Mouse (Mus musculus) skeletal muscle tissue, adult 2 months (tissue): ENCODE data around the gene Lrch1.

Source experiments
- DNase-seq: peaks from one replicate; pipeline ENCODE4 v3.0.0-alpha.2; 2012; ENCODE audit warnings: low read depth, low spot score

Lrch1 gene

GRCm38 (mm10) chr14:74893085-74893648 is 54.5 kb downstream of the Lrch1 start:
- no peak for DNase-seq

GRCm38 (mm10) chr14:74889304-74889703 is 58.4 kb downstream of the Lrch1 start:
- no peak for DNase-seq

- DNase-seq: no peak
These were observed 59.6 kb downstream of the Lrch1 start for GRCm38 (mm10) chr14:74888103-74888502.

- no peak for DNase-seq
These were observed 61.2 kb downstream of the Lrch1 start for GRCm38 (mm10) chr14:74886453-74886852.

GRCm38 (mm10) chr14:74884920-74885319 is 62.8 kb downstream of the Lrch1 start:
- no peak for DNase-seq

- DNase-seq: no peak
These were observed 63.5 kb downstream of the Lrch1 start for GRCm38 (mm10) chr14:74884024-74884680.

- no peak for DNase-seq
These were observed 64.5 kb downstream of the Lrch1 start for GRCm38 (mm10) chr14:74883204-74883603.

GRCm38 (mm10) chr14:74882754-74883153 is 64.9 kb downstream of the Lrch1 start:
- DNase-seq: no peak

- no peak for DNase-seq
These were observed 66.8 kb downstream of the Lrch1 start for GRCm38 (mm10) chr14:74880868-74881267.

GRCm38 (mm10) chr14:74879480-74879879 is 68.2 kb downstream of the Lrch1 start:
- peak; percentile 36 for DNase-seq

GRCm38 (mm10) chr14:74877287-74877686 is 70.4 kb downstream of the Lrch1 start:
- DNase-seq: no peak

GRCm38 (mm10) chr14:74871220-74871619 is 76.5 kb downstream of the Lrch1 start:
- no peak for DNase-seq

- DNase-seq: no peak
These were observed 78.8 kb downstream of the Lrch1 start for GRCm38 (mm10) chr14:74868902-74869230.

- DNase-seq: no peak
These were observed 79.3 kb downstream of the Lrch1 start for GRCm38 (mm10) chr14:74868188-74868901.

- DNase-seq: no peak
These were observed 80.3 kb downstream of the Lrch1 start for GRCm38 (mm10) chr14:74867076-74868042.

- DNase-seq: no peak
These were observed 81.9 kb downstream of the Lrch1 start for GRCm38 (mm10) chr14:74865738-74866137.

- DNase-seq: no peak
These were observed 82.7 kb downstream of the Lrch1 start for GRCm38 (mm10) chr14:74864805-74865483.

- no peak for DNase-seq
These were observed 86.2 kb downstream of the Lrch1 start for GRCm38 (mm10) chr14:74861456-74861855.

- DNase-seq: no peak
These were observed 88.5 kb downstream of the Lrch1 start for GRCm38 (mm10) chr14:74859154-74859553.

- DNase-seq: no peak
These were observed 92.2 kb downstream of the Lrch1 start for GRCm38 (mm10) chr14:74855429-74855828.

- DNase-seq: no peak
These were observed 93.9 kb downstream of the Lrch1 start for GRCm38 (mm10) chr14:74853759-74854100.
